Mouse (Mus musculus) neural tube, embryonic 12.5 days (tissue): Measurements from ENCODE around the gene Vmn1r203. TPM values are rescaled to one million over a fixed set of nuclear protein-coding genes. Genes with fewer than 3 reads are reported as not detected.
"Not testable (repeated sequence)": the region's sequence is repeated elsewhere in the genome, so short reads cannot be mapped to it uniquely, and the experiment has no call there.

ENCODE experiments used
- ATAC-seq: fragments of 200-750 bp; cut with Nextera tagmentation; 2 replicates; pipeline ENCODE4 v1.8.0; 2017; ENCODE audit warnings: low read depth, mild to moderate bottlenecking, moderate TSS enrichment, moderate library complexity; ENCODE audit not compliant: low FRiP score
- H3K27ac ChIP-seq: fragments of 300-500 bp; sonication (generic); 2 replicates; pipeline ENCODE4 v1.5.1; 2016
- H3K27me3 ChIP-seq: fragments of 300-500 bp; sonication (generic); replicated peaks from 2 replicates; pipeline ENCODE4 v1.6.1; 2016; ENCODE audit warnings: mild to moderate bottlenecking
- H3K36me3 ChIP-seq: fragments of 300-500 bp; sonication (generic); 2 replicates; pipeline ENCODE4 v1.6.1; 2016; ENCODE audit warnings: mild to moderate bottlenecking
- H3K4me1 ChIP-seq: fragments of 300-500 bp; sonication (generic); 2 replicates; pipeline ENCODE4 v1.6.1; 2016
- H3K4me2 ChIP-seq: fragments of 300-500 bp; sonication (generic); replicated peaks from 2 replicates; pipeline ENCODE4 v1.6.1; 2016; ENCODE audit warnings: mild to moderate bottlenecking
- H3K4me3 ChIP-seq: fragments of 300-500 bp; sonication (generic); 2 replicates; pipeline ENCODE4 v1.5.1; 2016
- H3K9ac ChIP-seq: fragments of 300-500 bp; sonication (generic); 2 replicates; pipeline ENCODE4 v1.6.1; 2016; ENCODE audit warnings: mild to moderate bottlenecking
- H3K9me3 ChIP-seq: fragments of 300-500 bp; sonication (generic); 2 replicates; pipeline ENCODE4 v1.6.1; 2016; ENCODE audit warnings: mild to moderate bottlenecking
- WGBS: fragments of 180-500 bp; shearing (Covaris S2); methylation state at CpG from one replicate; pipeline ENCODE4 v1.1.7; 2016; 5-methylcytosine and 5-hydroxymethylcytosine counted together
- polyA plus RNA-seq: library from polyadenylated mRNA; unstranded; fragments of >200 nt; fragmentation: Nextera tagmentation; extraction: Ambion mirVana; gene quantifications from 2 replicates; pipeline ENCODE4 v1.2.1, GENCODE M21; 2016

The Vmn1r203 gene
- not detected in 2 replicates for polyA plus RNA-seq

GRCm38 (mm10) chr13:22517814-22518213 is at the start of gene Vmn1r203:
TSS of gene Vmn1r203 (plus strand) at chr13:22518114.
- no peak for ATAC-seq
- Histone ChIP-seq H3K4me3 (no peak within 1 kb of the TSS), H3K27me3 (no peaks in the 10 kb centered on the region), H3K27ac (no peak within 1 kb of the TSS), H3K9me3 (no peaks in the 10 kb centered on the region), H3K36me3 (no peaks in the 10 kb centered on the region), H3K4me2 (no peak within 1 kb of the TSS), H3K4me1 (no peaks in the 10 kb centered on the region), H3K9ac (no peak within 1 kb of the TSS)

DNA sequence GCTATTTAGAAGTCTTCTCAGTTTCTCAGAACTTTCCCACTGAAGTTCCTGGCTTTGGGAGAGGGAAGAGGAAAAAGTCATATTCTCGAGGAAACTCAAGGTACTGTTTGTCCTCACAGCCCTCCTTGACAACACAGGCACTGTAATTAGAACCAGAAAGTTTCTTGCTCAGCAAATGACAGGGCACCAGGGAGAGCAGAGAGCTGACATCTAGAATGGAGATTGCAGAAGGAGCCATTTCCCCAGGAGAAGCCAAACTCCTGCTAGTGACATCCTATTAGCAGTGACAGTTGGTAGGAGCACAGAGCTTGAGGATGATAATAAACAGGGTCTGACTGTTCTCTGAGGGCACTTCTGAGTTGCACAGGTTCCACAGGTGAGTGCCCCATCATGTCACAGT is 46.3 kb upstream of the Vmn1r203 start, which contains the start of gene Vmn1r201:
TSS of gene Vmn1r201 (plus strand) at position 301 of the 400 bp plus-strand sequence.
- Histone ChIP-seq H3K36me3 (no peaks in the 10 kb centered on the region), H3K9me3 (no peaks in the 10 kb centered on the region), H3K4me3 (no peak within 1 kb of the TSS), H3K4me1 (no peaks in the 10 kb centered on the region), H3K27me3 (no peaks in the 10 kb centered on the region), H3K4me2 (no peak within 1 kb of the TSS), H3K9ac (no peak within 1 kb of the TSS), H3K27ac (no peak within 1 kb of the TSS)
- WGBS, result 62% methylated on average over 1 of the region's 1 CpGs
- no peak for ATAC-seq

DNA sequence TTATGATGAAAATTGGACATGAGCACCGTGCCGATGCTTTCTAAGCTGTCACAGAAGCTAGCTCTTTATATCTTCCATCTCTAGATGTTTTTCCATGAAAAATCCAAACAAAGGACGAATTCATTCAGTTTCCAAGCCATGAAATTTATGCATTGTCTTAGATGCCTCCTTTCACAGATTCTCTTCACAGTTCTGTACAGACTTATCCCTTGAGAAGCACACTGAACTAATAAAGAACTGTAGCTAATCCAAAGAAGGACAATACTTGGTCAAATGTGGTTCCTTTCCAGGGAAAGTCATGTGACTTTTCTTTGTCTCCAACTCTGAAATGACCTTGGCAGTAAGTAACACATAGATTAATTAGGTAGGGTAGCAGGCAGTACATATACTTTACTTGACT is 15.5 kb upstream of the Vmn1r203 start:
- 52% methylated on average over 3 of the region's 3 CpGs for WGBS
- Histone ChIP-seq H3K9me3 (no peaks in the 10 kb centered on the region), H3K27me3 (no peaks in the 10 kb centered on the region), H3K4me1 (no peaks in the 10 kb centered on the region), H3K4me3 (no peak overlapping the region), H3K36me3 (no peaks in the 10 kb centered on the region), H3K9ac (no peak overlapping the region), H3K4me2 (no peak overlapping the region), H3K27ac (no peak overlapping the region)
- no peak for ATAC-seq

DNA sequence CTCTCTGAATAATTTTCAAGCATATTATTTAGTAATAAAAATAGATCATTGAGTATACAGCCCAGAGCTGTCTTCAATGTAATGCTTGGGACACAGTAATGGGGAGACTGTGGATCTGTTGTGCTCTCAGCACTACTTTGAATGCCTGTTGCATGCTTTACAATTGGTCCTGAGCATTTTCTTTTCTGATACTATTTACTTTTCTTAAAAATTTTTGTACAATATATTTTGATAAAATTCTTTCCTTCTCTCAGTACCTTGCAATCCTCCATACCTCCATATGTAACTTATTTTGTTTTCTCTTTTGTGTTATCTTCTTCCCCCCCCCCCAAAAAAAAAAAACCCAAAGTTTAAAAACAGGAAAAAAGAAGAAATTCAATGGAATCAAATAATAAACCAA is 12.6 kb upstream of the Vmn1r203 start, which contains the start of gene Vmn1r202:
TSS of gene Vmn1r202 (minus strand) at position 101 of the 400 bp plus-strand sequence.
- H3K4me3 ChIP-seq, result no peak within 1 kb of the TSS
- no peaks in the 10 kb centered on the region for H3K36me3 ChIP-seq
- no peak within 1 kb of the TSS for H3K27ac ChIP-seq
- H3K4me2 ChIP-seq, result no peak within 1 kb of the TSS
- no peaks in the 10 kb centered on the region for H3K9me3 ChIP-seq
- no peaks in the 10 kb centered on the region for H3K4me1 ChIP-seq
- no peak for ATAC-seq
- no peak within 1 kb of the TSS for H3K9ac ChIP-seq
- no peaks in the 10 kb centered on the region for H3K27me3 ChIP-seq

DNA sequence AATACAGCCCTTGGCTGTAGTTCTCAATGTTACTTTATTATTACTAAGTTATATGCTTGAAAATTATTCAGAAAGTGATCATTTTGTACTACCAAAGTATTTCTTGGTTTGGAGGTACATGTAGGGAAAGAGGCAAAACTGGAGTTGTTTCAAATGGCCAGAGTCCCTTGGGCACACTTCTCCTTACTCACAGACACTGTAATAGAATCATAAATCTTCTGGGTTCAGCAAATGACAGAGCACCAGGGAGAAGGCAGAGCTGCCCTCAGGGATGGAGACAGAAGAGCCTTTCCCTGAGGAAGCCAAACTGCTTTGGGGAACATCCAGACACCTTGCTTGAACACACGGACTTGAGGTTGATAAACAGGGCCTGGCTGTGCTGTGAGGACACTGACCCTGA is 35.0 kb downstream of the Vmn1r203 start, which contains the start of gene Vmn1r204:
TSS of gene Vmn1r204 (plus strand) at position 301 of the 400 bp plus-strand sequence.
- not testable (repeated sequence) for H3K4me2 ChIP-seq, H3K36me3 ChIP-seq, H3K9me3 ChIP-seq, H3K27me3 ChIP-seq, H3K27ac ChIP-seq, H3K9ac ChIP-seq, ATAC-seq, H3K4me1 ChIP-seq, H3K4me3 ChIP-seq
- WGBS, result 76% methylated on average over 1 of the region's 1 CpGs

GRCm38 (mm10) chr13:22574911-22575310 is 57.0 kb downstream of the Vmn1r203 start:
- not testable (repeated sequence) for H3K4me2 ChIP-seq, H3K9me3 ChIP-seq, H3K4me1 ChIP-seq, H3K36me3 ChIP-seq, ATAC-seq, H3K4me3 ChIP-seq, H3K9ac ChIP-seq, H3K27ac ChIP-seq, H3K27me3 ChIP-seq
- 87% methylated on average over 3 of the region's 3 CpGs for WGBS

Other genes with a start within 250 kb of the Vmn1r203 start
- gene Vmn1r195, start 247.6 kb upstream of the Vmn1r203 start, polyA plus RNA-seq, result not detected in 2 replicates
- not detected in 2 replicates for gene Vmn1r196, start 228.2 kb upstream of the Vmn1r203 start, polyA plus RNA-seq
- not detected in 2 replicates for gene Vmn1r197, start 193.5 kb upstream of the Vmn1r203 start, polyA plus RNA-seq
- gene Vmn1r198, start 167.8 kb upstream of the Vmn1r203 start, polyA plus RNA-seq, result not detected in 2 replicates
- gene Vmn1r199, start 138.3 kb upstream of the Vmn1r203 start, polyA plus RNA-seq, result not detected in 2 replicates
- 0.04 TPM in 2 replicates for gene Vmn1r200, start 127.7 kb upstream of the Vmn1r203 start, polyA plus RNA-seq
- gene Vmn1r201, start 46.2 kb upstream of the Vmn1r203 start, polyA plus RNA-seq, result not detected in 2 replicates
- not detected in 2 replicates for gene Vmn1r202, start 12.7 kb upstream of the Vmn1r203 start, polyA plus RNA-seq
- gene Vmn1r204, start 35.1 kb downstream of the Vmn1r203 start, polyA plus RNA-seq, result not detected in 2 replicates
- gene Vmn1r205, start 74.9 kb downstream of the Vmn1r203 start, polyA plus RNA-seq, result not detected in 2 replicates
- gene Vmn1r206, start 106.1 kb downstream of the Vmn1r203 start, polyA plus RNA-seq, result not detected in 2 replicates
- gene Vmn1r207-ps, start 211.5 kb downstream of the Vmn1r203 start, polyA plus RNA-seq, result not detected in 2 replicates